Mouse (Mus musculus) heart, postnatal 0 days (tissue): ENCODE results near the gene Stil.

Source experiments
- CTCF ChIP-seq: IDR thresholded peaks from 2 replicates; pipeline ENCODE4 v1.5.1; 2016; ENCODE audit warnings: antibody characterized with exemption, control low read depth, low read depth
- EP300 ChIP-seq: IDR thresholded peaks from 2 replicates; pipeline ENCODE4 v1.6.1; 2016; ENCODE audit warnings: antibody characterized with exemption, low read depth

GRCm38 (mm10) chr4:115035043-115035442 lies 35.1 kb downstream of the Stil start:
- TF ChIP-seq EP300, result no peak
- no peak for TF ChIP-seq CTCF
